26 mouse cellular contexts compared by ENCODE assay signal in genomic region chr16:32167819-32168545, GRCm38 (mm10). TPM values are rescaled to one million over a fixed set of nuclear protein-coding genes. Genes with fewer than 3 reads are reported as not detected.
DNase-seq lines count a peak whose midpoint lies in the region; TF ChIP-seq lines count a peak whose summit lies in the region.
"Had no signal": no experiment of that assay in that cellular context is flagged by ENCODE, and none has a peak within 500 bp of the region (broad histone marks: within the 10 kb centered on the region; RNA-seq: fewer than 3 reads in every experiment).

No protein-coding gene starts in this region.

- TF ChIP-seq CTCF in cortical plate, adult 2 months (IDR thresholded peaks at IDR 0.05; ENCODE audit: extremely low read depth, insufficient read depth, low read length), result no peak
- no peak for TF ChIP-seq CTCF in lung, adult 2 months (IDR thresholded peaks at IDR 0.05; ENCODE audit: insufficient read depth, low read length)

- WGBS in lung, adult 2 months, result 92% methylated on average over 4 of the region's 4 CpGs

- H3K4me1 ChIP-seq in cortical plate, adult 2 months (ENCODE audit: control insufficient read depth, insufficient read depth, low read length), result no peaks in the 10 kb centered on the region
- H3K4me1 ChIP-seq in lung, adult 2 months (ENCODE audit: control insufficient read depth, insufficient read depth, low read length), result 0 out of 2 replicates have a peak, but pooled peaks cover 2% of the 10 kb centered on the region

- H3K27ac ChIP-seq in cortical plate, adult 2 months (ENCODE audit: insufficient read depth, low read length), result peak overlapping the region; percentile 64; the same call in 1 of the 2 replicates
- H3K27ac ChIP-seq: forebrain, embryonic 12.5 days; heart, embryonic 10.5 days; kidney, embryonic 15.5 days; limb, embryonic 13.5 days; liver, embryonic 12.5 days; neural tube, embryonic 12.5 days had no signal

- no peak for TF ChIP-seq POLR2A in cortical plate, adult 2 months (IDR thresholded peaks at IDR 0.05; ENCODE audit: extremely low read depth, insufficient read depth, low read length)
- no peak for TF ChIP-seq POLR2A in lung, adult 2 months (IDR thresholded peaks at IDR 0.05; ENCODE audit: borderline replicate concordance, extremely low read depth, low read depth, low read length)

- peak; percentile 39 for DNase-seq in right cerebral cortex, adult 18-20 months
- no peak for DNase-seq in right cerebral cortex, postnatal 25 days
- peak; percentile 93 for DNase-seq in brain, adult 2 months (ENCODE audit: low read depth, low spot score)
- peak; percentile 90 for DNase-seq in cerebellum, adult 9-10 months
- no peak for DNase-seq in lung, adult 2 months
- no peak for DNase-seq in adrenal gland, adult (ENCODE audit: inconsistent age in 2 of 2, low spot score in 1 of 2)
- DNase-seq in testis, postnatal 10 days (ENCODE audit: low spot score), result no peak
- DNase-seq: adrenal gland, postnatal 25 days; B cell, adult 2 months; kidney, postnatal 36 days; lung, embryonic 14.5 days; lung, postnatal 36 days; midbrain, embryonic 14.5 days; retina, postnatal 1 day; thymus, postnatal 14 days had no signal

- H3K4me3 ChIP-seq in cortical plate, adult 2 months (ENCODE audit: insufficient read depth, low read length), result no peak overlapping the region
- H3K4me3 ChIP-seq in lung, adult 2 months (replicated peaks; ENCODE audit: extremely low read depth, low read depth, low read length), result no peak overlapping the region
- H3K4me3 ChIP-seq: forebrain, embryonic 12.5 days; heart, embryonic 10.5 days; kidney, embryonic 15.5 days; limb, embryonic 13.5 days; liver, embryonic 12.5 days; neural tube, embryonic 12.5 days had no signal

RNA-seq across cellular contexts. Expression of gene Nrros, which starts 2.6 kb away (rescaled TPM):
- polyA plus RNA-seq in cortical plate, adult 2 months (2012; rRNA removed), result 5.6 and 6.5 TPM in 2 replicates
- polyA plus RNA-seq in lung, adult 2 months (2012; rRNA removed), result 40.6 and 40.9 TPM in 2 replicates

RNA-seq across cellular contexts. Expression of gene Bex6, which starts 11.6 kb away (rescaled TPM):
- not detected in 2 replicates for polyA plus RNA-seq in cortical plate, adult 2 months (2012; rRNA removed)
- not detected in 2 replicates for polyA plus RNA-seq in lung, adult 2 months (2012; rRNA removed)
- polyA plus RNA-seq: embryonic facial prominence, embryonic 11.5 days; forebrain, embryonic 12.5 days; frontal cortex, adult 2 months; hindbrain, embryonic 11.5 days; kidney, embryonic 15.5 days; limb, embryonic 13.5 days; lung, embryonic 14.5 days; midbrain, embryonic 14.5 days; neural tube, embryonic 12.5 days; small intestine, adult 2 months had no signal

Comparison
In these comparisons a context has a peak if more than half of its experiments do, and no peak if none do; other contexts are left out.
1. DNase-seq: peak in right cerebral cortex, adult 18-20 months (single experiment), brain, adult 2 months (single experiment) and cerebellum, adult 9-10 months (single experiment); none in right cerebral cortex, postnatal 25 days (single experiment), lung, adult 2 months (single experiment), adrenal gland, adult (0 of 2) and testis, postnatal 10 days (single experiment).